Mouse (Mus musculus) ES-Bruce4 (cell line): ENCODE data around the gene Ptpn13.

ENCODE experiments used
- CTCF ChIP-seq: IDR thresholded peaks from one replicate; pipeline ENCODE4 v1.8.1; 2011; ENCODE audit warnings: low read depth, low read length
- EP300 ChIP-seq: IDR thresholded peaks from 2 replicates; pipeline ENCODE4 v1.6.1; 2011; ENCODE audit warnings: low read depth, low read length; ENCODE audit not compliant: insufficient read depth
- POLR2A ChIP-seq: IDR thresholded peaks from one replicate; pipeline ENCODE4 v1.8.1; 2011; ENCODE audit warnings: low read length; ENCODE audit not compliant: insufficient read depth

- TF ChIP-seq POLR2A (no peak), CTCF (no peak), EP300 (no peak)
Measured at GRCm38 (mm10) chr5:103426250-103426649, 1.3 kb downstream of the Ptpn13 start.
